Mouse (Mus musculus) erythroblast, embryonic 14.5 days (primary cell): ENCODE results near the gene Xxylt1. TPM values are rescaled to one million over a fixed set of nuclear protein-coding genes. Genes with fewer than 3 reads are reported as not detected.
"Not testable (repeated sequence)": the region's sequence is repeated elsewhere in the genome, so short reads cannot be mapped to it uniquely, and the experiment has no call there.

Experiments used
- H3K27me3 ChIP-seq: 2 replicates; pipeline ENCODE4 v1.6.1; 2012; ENCODE audit warnings: inconsistent platforms; ENCODE audit not compliant: control insufficient read depth
- H3K36me3 ChIP-seq: 2 replicates; pipeline ENCODE4 v1.6.1; 2012; ENCODE audit warnings: mild to moderate bottlenecking, inconsistent platforms; ENCODE audit not compliant: control insufficient read depth
- H3K4me1 ChIP-seq: 2 replicates; pipeline ENCODE4 v1.6.1; 2012; ENCODE audit warnings: inconsistent platforms; ENCODE audit not compliant: control insufficient read depth
- H3K4me3 ChIP-seq: replicated peaks from 2 replicates; pipeline ENCODE3; 2012; ENCODE audit warnings: moderate library complexity, mild to moderate bottlenecking, inconsistent platforms
- H3K9me3 ChIP-seq: 2 replicates; pipeline ENCODE4 v1.6.1; 2012; ENCODE audit warnings: low read length, inconsistent platforms, mixed read lengths; ENCODE audit not compliant: control insufficient read depth
- GATA1 ChIP-seq: IDR thresholded peaks from 2 replicates; pipeline ENCODE4 v1.6.1; 2012; ENCODE audit warnings: low read length, inconsistent platforms, mixed read lengths
- TAL1 ChIP-seq: IDR thresholded peaks from 3 replicates; pipeline ENCODE4 v1.6.1; 2012; ENCODE audit warnings: low read length, inconsistent platforms, mixed read lengths
- polyA plus RNA-seq: library from polyadenylated mRNA; stranded (reverse); fragments of >175 nt; gene quantifications from 2 replicates; pipeline ENCODE4 v1.2.3, GENCODE M21; 2012

Gene Xxylt1
- polyA plus RNA-seq, 1 experiment: 0.04 TPM

- Histone ChIP-seq H3K36me3 (peaks cover 2% of the 10 kb centered on the region; the same call in 1 of the 2 replicates), H3K4me3 (no peak overlapping the region), H3K9me3 (no peaks in the 10 kb centered on the region), H3K4me1 (peaks cover 9% of the 10 kb centered on the region), H3K27me3 (no peaks in the 10 kb centered on the region)
- TF ChIP-seq GATA1 (no peak), TAL1 (no peak)
Observed at GRCm38 (mm10) chr16:31005693-31006092, 75.5 kb downstream of the Xxylt1 start.

GRCm38 (mm10) chr16:31004321-31004682, 76.9 kb downstream of the Xxylt1 start:
- no peaks in the 10 kb centered on the region for H3K27me3 ChIP-seq
- H3K4me1 ChIP-seq: peaks cover 9% of the 10 kb centered on the region

GRCm38 (mm10) chr16:31003592-31004320, 77.5 kb downstream of the Xxylt1 start:
- not testable (repeated sequence) for H3K4me3 ChIP-seq, H3K27me3 ChIP-seq, H3K36me3 ChIP-seq, H3K4me1 ChIP-seq, H3K9me3 ChIP-seq

More at GRCm38 (mm10) chr16:31004321-31004682, 76.9 kb downstream of the Xxylt1 start:
- TF ChIP-seq GATA1 (no peak), TAL1 (no peak)
- no peaks in the 10 kb centered on the region for H3K9me3 ChIP-seq
- H3K36me3 ChIP-seq: peaks cover 2% of the 10 kb centered on the region; the same call in 1 of the 2 replicates
- H3K4me3 ChIP-seq: no peak overlapping the region

- no peak overlapping the region for H3K4me3 ChIP-seq
- H3K27me3 ChIP-seq: no peaks in the 10 kb centered on the region
- H3K36me3 ChIP-seq: peaks cover 2% of the 10 kb centered on the region; the same call in 1 of the 2 replicates
- no peaks in the 10 kb centered on the region for H3K9me3 ChIP-seq
- peaks cover 9% of the 10 kb centered on the region for H3K4me1 ChIP-seq
- TF ChIP-seq TAL1 (no peak), GATA1 (no peak)
Observed at GRCm38 (mm10) chr16:31002926-31003325, 78.3 kb downstream of the Xxylt1 start.

- no peaks in the 10 kb centered on the region for H3K27me3 ChIP-seq
- H3K4me3 ChIP-seq: no peak overlapping the region
- TF ChIP-seq TAL1: no peak
- TF ChIP-seq GATA1: no peak
- H3K4me1 ChIP-seq: peaks cover 9% of the 10 kb centered on the region
- H3K36me3 ChIP-seq: no peaks in the 10 kb centered on the region
- no peaks in the 10 kb centered on the region for H3K9me3 ChIP-seq
Observed at GRCm38 (mm10) chr16:31002117-31002516, 79.1 kb downstream of the Xxylt1 start.

GRCm38 (mm10) chr16:30998711-30999110, 82.5 kb downstream of the Xxylt1 start:
- no peak overlapping the region for H3K4me3 ChIP-seq
- H3K4me1 ChIP-seq: peaks cover 10% of the 10 kb centered on the region
- TF ChIP-seq TAL1 (no peak), GATA1 (no peak)
- H3K9me3 ChIP-seq: no peaks in the 10 kb centered on the region
- no peaks in the 10 kb centered on the region for H3K27me3 ChIP-seq
- H3K36me3 ChIP-seq: no peaks in the 10 kb centered on the region

GRCm38 (mm10) chr16:30998048-30998447, 83.2 kb downstream of the Xxylt1 start:
- H3K4me3 ChIP-seq: no peak overlapping the region
- TF ChIP-seq GATA1 (no peak), TAL1 (no peak)
- H3K27me3 ChIP-seq: no peaks in the 10 kb centered on the region
- peaks cover 6% of the 10 kb centered on the region for H3K4me1 ChIP-seq
- H3K9me3 ChIP-seq: no peaks in the 10 kb centered on the region
- H3K36me3 ChIP-seq: no peaks in the 10 kb centered on the region

- H3K36me3 ChIP-seq: no peaks in the 10 kb centered on the region
- H3K27me3 ChIP-seq: no peaks in the 10 kb centered on the region
- H3K4me1 ChIP-seq: peaks cover 4% of the 10 kb centered on the region; the same call in 1 of the 2 replicates
- H3K4me3 ChIP-seq: no peak overlapping the region
- H3K9me3 ChIP-seq: no peaks in the 10 kb centered on the region
- TF ChIP-seq TAL1 (no peak), GATA1 (no peak)
Observed at GRCm38 (mm10) chr16:30995446-30995845, 85.8 kb downstream of the Xxylt1 start.

GRCm38 (mm10) chr16:30994881-30995280, 86.4 kb downstream of the Xxylt1 start:
- TF ChIP-seq TAL1 (no peak), GATA1 (no peak)
- no peak overlapping the region for H3K4me3 ChIP-seq
- no peaks in the 10 kb centered on the region for H3K9me3 ChIP-seq
- peaks cover 4% of the 10 kb centered on the region; the same call in 1 of the 2 replicates for H3K4me1 ChIP-seq
- no peaks in the 10 kb centered on the region for H3K36me3 ChIP-seq
- H3K27me3 ChIP-seq: no peaks in the 10 kb centered on the region
